24 mouse cellular contexts compared by ENCODE assay signal in genomic region chr3:88572835-88573234, GRCm38 (mm10). TPM values are rescaled to one million over a fixed set of nuclear protein-coding genes. Genes with fewer than 3 reads are reported as not detected.
DNase-seq lines count a peak whose midpoint lies in the region; ATAC-seq and TF ChIP-seq lines count a peak whose summit lies in the region.
"Had no signal": no experiment of that assay in that cellular context is flagged by ENCODE, and none has a peak within 500 bp of the region (broad histone marks: within the 10 kb centered on the region; RNA-seq: fewer than 3 reads in every experiment).

No protein-coding gene starts in this region.

- DNase-seq in ES-CJ7 (ENCODE audit: low read depth, low spot score) (peak; percentile 99), R1 (ENCODE audit: low read depth, low spot score) (peak; percentile 100), ZHBTc4 (ENCODE audit: low read depth, low spot score) (peak; percentile 98)
- DNase-seq in left cerebral cortex, postnatal 25 days (ENCODE audit: low spot score in 2 of 2) = no peak
- no peak for DNase-seq in hindbrain, postnatal 0 days (ENCODE audit: low spot score)
- DNase-seq in thymus, adult 2 months = no peak
- DNase-seq: adrenal gland, adult 2 months; adrenal gland, postnatal 10 days; adrenal gland, postnatal 25 days; cerebellum, adult 11 months; cerebellum, adult 18-20 months; cerebellum, adult 8-10 months; cerebellum, adult 9-11 months; cerebellum, postnatal 14 days; cerebellum, postnatal 36 days had no signal

- intact Hi-C loops in left cerebral cortex, postnatal 25 days (cut with DNase I) = no loop called here

- peaks cover 2% of the 10 kb centered on the region for H3K4me1 ChIP-seq in ES-Bruce4 (ENCODE audit: control insufficient read depth, insufficient read depth, low read length)
- H3K4me1 ChIP-seq in hindbrain, postnatal 0 days (ENCODE audit: insufficient read depth, low read length) = no peaks in the 10 kb centered on the region
- H3K4me1 ChIP-seq in thymus, adult 2 months (replicated peaks; ENCODE audit: control insufficient read depth, insufficient read depth, low read length) = no peaks in the 10 kb centered on the region
- H3K4me1 ChIP-seq: embryonic facial prominence, embryonic 10.5 days; embryonic facial prominence, embryonic 12.5 days; forebrain, embryonic 12.5 days had no signal

- 78% methylated on average over 2 of the region's 2 CpGs for WGBS in hindbrain, postnatal 0 days
- 94% methylated on average over 2 of the region's 2 CpGs for WGBS in thymus, adult 2 months

- H3K4me2 ChIP-seq in hindbrain, postnatal 0 days (ENCODE audit: low read depth, low read length) = no peak overlapping the region
- H3K4me2 ChIP-seq: embryonic facial prominence, embryonic 12.5 days; forebrain, embryonic 12.5 days had no signal

- H3K9ac ChIP-seq in ES-Bruce4 (ENCODE audit: low read depth, poor library complexity, severe bottlenecking) = peak overlapping the region; percentile 19; the same call in 1 of the 2 replicates
- H3K9ac ChIP-seq in hindbrain, postnatal 0 days (replicated peaks; ENCODE audit: low read length) = no peak overlapping the region
- H3K9ac ChIP-seq: embryonic facial prominence, embryonic 12.5 days; forebrain, embryonic 12.5 days had no signal

- ATAC-seq in hindbrain, postnatal 0 days = no peak
- ATAC-seq: forebrain, embryonic 14.5 days; forebrain, embryonic 16.5 days; Patski had no signal

- no peak for TF ChIP-seq CTCF in ES-Bruce4 (IDR thresholded peaks at IDR 0.05; ENCODE audit: low read depth, low read length)
- no peak for TF ChIP-seq CTCF in hindbrain, postnatal 0 days (IDR thresholded peaks at IDR 0.05; ENCODE audit: low read depth)
- TF ChIP-seq CTCF in thymus, adult 2 months (IDR thresholded peaks at IDR 0.05; ENCODE audit: borderline replicate concordance, control insufficient read depth, extremely low read depth, insufficient read depth, low read length, poor library complexity) = no peak

- TF ChIP-seq POLR2A in ES-Bruce4 (IDR thresholded peaks at IDR 0.05; ENCODE audit: insufficient read depth, low read length) = no peak
- TF ChIP-seq POLR2A in thymus, adult 2 months (IDR thresholded peaks at IDR 0.05; ENCODE audit: control insufficient read depth, extremely low read depth, insufficient read depth, low read length, poor library complexity) = no peak

- H3K27me3 ChIP-seq in ES-Bruce4 (ENCODE audit: control insufficient read depth, insufficient read depth, low read length, poor library complexity, severe bottlenecking) = no peaks in the 10 kb centered on the region
- H3K27me3 ChIP-seq in hindbrain, postnatal 0 days (ENCODE audit: insufficient read depth, low read length) = no peaks in the 10 kb centered on the region
- no peaks in the 10 kb centered on the region for H3K27me3 ChIP-seq in thymus, adult 2 months (ENCODE audit: control insufficient read depth, insufficient read depth, low read length)
- H3K27me3 ChIP-seq: embryonic facial prominence, embryonic 12.5 days; forebrain, embryonic 12.5 days; Patski had no signal

- peak; percentile 99 for TF ChIP-seq EP300 in ES-Bruce4 (IDR thresholded peaks at IDR 0.05; ENCODE audit: insufficient read depth, low read depth, low read length)

- peak overlapping the region; percentile 99 for H3K27ac ChIP-seq in ES-Bruce4 (ENCODE audit: insufficient read depth, low read length)
- H3K27ac ChIP-seq in hindbrain, postnatal 0 days = no peak overlapping the region
- no peak overlapping the region for H3K27ac ChIP-seq in thymus, adult 2 months (ENCODE audit: control insufficient read depth, insufficient read depth, low read length)
- H3K27ac ChIP-seq: embryonic facial prominence, embryonic 10.5 days; embryonic facial prominence, embryonic 12.5 days; forebrain, embryonic 12.5 days had no signal

- H3K36me3 ChIP-seq in ES-Bruce4 (ENCODE audit: control insufficient read depth, insufficient read depth, low read length, poor library complexity, severe bottlenecking) = peaks cover 25% of the 10 kb centered on the region
- peaks cover 24% of the 10 kb centered on the region for H3K36me3 ChIP-seq in hindbrain, postnatal 0 days (ENCODE audit: insufficient read depth, low read length)
- peaks cover 16% of the 10 kb centered on the region for H3K36me3 ChIP-seq in thymus, adult 2 months (ENCODE audit: control insufficient read depth, insufficient read depth, low read length)

- no peak overlapping the region for H3K4me3 ChIP-seq in ES-Bruce4 (ENCODE audit: low read depth, low read length)
- no peak overlapping the region for H3K4me3 ChIP-seq in hindbrain, postnatal 0 days (ENCODE audit: low read length)
- H3K4me3 ChIP-seq in thymus, adult 2 months (ENCODE audit: control insufficient read depth, insufficient read depth, low read length) = no peak overlapping the region
- H3K4me3 ChIP-seq: embryonic facial prominence, embryonic 10.5 days; embryonic facial prominence, embryonic 12.5 days; forebrain, embryonic 12.5 days had no signal

- peaks cover 4% of the 10 kb centered on the region for H3K9me3 ChIP-seq in ES-Bruce4 (replicated peaks; ENCODE audit: control insufficient read depth, insufficient read depth, low read length, poor library complexity, severe bottlenecking)
- H3K9me3 ChIP-seq in hindbrain, postnatal 0 days (ENCODE audit: low read length) = no peaks in the 10 kb centered on the region
- H3K9me3 ChIP-seq: embryonic facial prominence, embryonic 10.5 days; embryonic facial prominence, embryonic 12.5 days; forebrain, embryonic 12.5 days; G1E had no signal

RNA-seq across cellular contexts. Expression of gene Ssr2, which starts 2.8 kb away (rescaled TPM):
- polyA plus RNA-seq in ES-Bruce4 (2011; ENCODE audit: insufficient read depth, insufficient read length, low read depth, missing spikeins) = 348 and 382 TPM in 2 replicates
- 100 to 1,000 TPM in 1 of 2 experiments, 10 to 100 TPM in 1; 97.7 to 106 TPM for total RNA-seq in left cerebral cortex, postnatal 25 days (2021)
- total RNA-seq in hindbrain, postnatal 0 days (2014; rRNA removed) = 247 and 307 TPM in 2 replicates
- 209 and 210 TPM in 2 replicates for polyA plus RNA-seq in hindbrain, postnatal 0 days (2015; fragmentation: Nextera tagmentation; extraction: Ambion mirVana)
- polyA plus RNA-seq in thymus, adult 2 months (2012; rRNA removed) = 196 and 206 TPM in 2 replicates

RNA-seq across cellular contexts. Expression of gene Ubqln4, which starts 19.3 kb away (rescaled TPM):
- 118 and 133 TPM in 2 replicates for polyA plus RNA-seq in ES-Bruce4 (2011; ENCODE audit: insufficient read depth, insufficient read length, low read depth, missing spikeins)
- 100 to 1,000 TPM; 128 to 129 TPM for total RNA-seq in left cerebral cortex, postnatal 25 days (2021)
- 119 and 131 TPM in 2 replicates for total RNA-seq in hindbrain, postnatal 0 days (2014; rRNA removed)
- 29.4 and 29.8 TPM in 2 replicates for polyA plus RNA-seq in hindbrain, postnatal 0 days (2015; fragmentation: Nextera tagmentation; extraction: Ambion mirVana)
- 80.5 and 82.1 TPM in 2 replicates for polyA plus RNA-seq in thymus, adult 2 months (2012; rRNA removed)

RNA-seq across cellular contexts. Expression of gene Lamtor2, which starts 20.0 kb away (rescaled TPM):
- polyA plus RNA-seq in ES-Bruce4 (2011; ENCODE audit: insufficient read depth, insufficient read length, low read depth, missing spikeins) = 138 and 151 TPM in 2 replicates
- 10 to 100 TPM; 96.9 to 99.5 TPM for total RNA-seq in left cerebral cortex, postnatal 25 days (2021)
- total RNA-seq in hindbrain, postnatal 0 days (2014; rRNA removed) = 45.1 and 59.2 TPM in 2 replicates
- 189 and 198 TPM in 2 replicates for polyA plus RNA-seq in hindbrain, postnatal 0 days (2015; fragmentation: Nextera tagmentation; extraction: Ambion mirVana)
- 128 and 141 TPM in 2 replicates for polyA plus RNA-seq in thymus, adult 2 months (2012; rRNA removed)

RNA-seq across cellular contexts. Expression of gene Rab25, which starts 24.7 kb away (rescaled TPM):
- 33.2 and 35.1 TPM in 2 replicates for polyA plus RNA-seq in ES-Bruce4 (2011; ENCODE audit: insufficient read depth, insufficient read length, low read depth, missing spikeins)
- total RNA-seq in left cerebral cortex, postnatal 25 days (2021) = not detected
- not detected in 2 replicates for total RNA-seq in hindbrain, postnatal 0 days (2014; rRNA removed)
- 0.44 and 1.3 TPM in 2 replicates for polyA plus RNA-seq in hindbrain, postnatal 0 days (2015; fragmentation: Nextera tagmentation; extraction: Ambion mirVana)
- 6.3 and 9.3 TPM in 2 replicates for polyA plus RNA-seq in thymus, adult 2 months (2012; rRNA removed)
- total RNA-seq: adrenal gland, adult 2 months; adrenal gland, postnatal 10 days; adrenal gland, postnatal 25 days; common myeloid progenitor, adult 5-6 weeks had no signal
- polyA plus RNA-seq: forebrain, embryonic 14.5 days; forebrain, embryonic 16.5 days had no signal

RNA-seq across cellular contexts. Expression of gene Arhgef2, which starts 32.9 kb away (rescaled TPM):
- polyA plus RNA-seq in ES-Bruce4 (2011; ENCODE audit: insufficient read depth, insufficient read length, low read depth, missing spikeins) = 71.2 and 74.9 TPM in 2 replicates
- total RNA-seq in left cerebral cortex, postnatal 25 days (2021) = 100 to 1,000 TPM; 245 to 246 TPM
- total RNA-seq in hindbrain, postnatal 0 days (2014; rRNA removed) = 93.4 and 100 TPM in 2 replicates
- 56.0 and 57.1 TPM in 2 replicates for polyA plus RNA-seq in hindbrain, postnatal 0 days (2015; fragmentation: Nextera tagmentation; extraction: Ambion mirVana)
- polyA plus RNA-seq in thymus, adult 2 months (2012; rRNA removed) = 164 and 192 TPM in 2 replicates

Comparison
In these comparisons a context has a peak if more than half of its experiments do, and no peak if none do; other contexts are left out.
1. DNase-seq: peak in ES-CJ7 (single experiment), R1 (single experiment) and ZHBTc4 (single experiment); none in left cerebral cortex, postnatal 25 days (0 of 2), hindbrain, postnatal 0 days (single experiment) and thymus, adult 2 months (single experiment).